Mouse (Mus musculus) right cerebral cortex, adult 2 months (tissue): ENCODE data around the gene Grin1.

ENCODE experiments used
- DNase-seq, 2 experiments: peaks; one replicate each; pipeline ENCODE4 v3.0.0; 2021 to 2022; ENCODE audit warnings: low spot score in 2 of 2

The Grin1 gene

GRCm38 (mm10) chr2:25287927-25288649 lies 30.9 kb downstream of the Grin1 start, which contains the start of gene Tmem210:
Gene Tmem210, plus strand, starts transcription at chr2:25288145.
- DNase-seq: no peak

GRCm38 (mm10) chr2:25286837-25287636 lies 31.9 kb downstream of the Grin1 start:
- DNase-seq: no peak

- DNase-seq: no peak
Observed at GRCm38 (mm10) chr2:25286314-25286713, 32.7 kb downstream of the Grin1 start.

- no peak for DNase-seq
Observed at GRCm38 (mm10) chr2:25285551-25285950, 33.4 kb downstream of the Grin1 start.

GRCm38 (mm10) chr2:25278928-25279882 lies 39.8 kb downstream of the Grin1 start:
- peak; percentile 78 to 85 for DNase-seq

- no peak for DNase-seq
Observed at GRCm38 (mm10) chr2:25273010-25273409, 46.0 kb downstream of the Grin1 start.

- no peak for DNase-seq
Observed at GRCm38 (mm10) chr2:25272515-25272914, 46.5 kb downstream of the Grin1 start.

- DNase-seq: peak; percentile 98 to 99
Observed at GRCm38 (mm10) chr2:25271827-25272511, 47.0 kb downstream of the Grin1 start, which contains the start of the genes Ssna1 and Anapc2. Gene Ssna1, minus strand, starts transcription at chr2:25272438. Gene Anapc2, plus strand, starts transcription at chr2:25272478.

GRCm38 (mm10) chr2:25267746-25268309 lies 51.2 kb downstream of the Grin1 start:
- DNase-seq: no peak

GRCm38 (mm10) chr2:25267241-25267640 lies 51.7 kb downstream of the Grin1 start:
- DNase-seq: no peak

- peak in 1 of 2 experiments; percentile 33 for DNase-seq
Observed at GRCm38 (mm10) chr2:25266720-25267119, 52.3 kb downstream of the Grin1 start.

- no peak for DNase-seq
Observed at GRCm38 (mm10) chr2:25265897-25266656, 52.9 kb downstream of the Grin1 start.

- no peak for DNase-seq
Observed at GRCm38 (mm10) chr2:25264851-25265250, 54.1 kb downstream of the Grin1 start.

- no peak for DNase-seq
Observed at GRCm38 (mm10) chr2:25264286-25264660, 54.7 kb downstream of the Grin1 start.

- DNase-seq: no peak
Observed at GRCm38 (mm10) chr2:25263623-25264285, 55.2 kb downstream of the Grin1 start.

- no peak for DNase-seq
Observed at GRCm38 (mm10) chr2:25262795-25263622, 56.0 kb downstream of the Grin1 start.

- peak; percentile 93 to 94 for DNase-seq
Observed at GRCm38 (mm10) chr2:25262291-25262767, 56.7 kb downstream of the Grin1 start, which contains the start of gene Tprn. Gene Tprn, plus strand, starts transcription at chr2:25262618.

- DNase-seq: peak in 1 of 2 experiments; percentile 46
Observed at GRCm38 (mm10) chr2:25261870-25262269, 57.1 kb downstream of the Grin1 start.
